Mouse (Mus musculus): ENCODE measurements around the gene Exoc4. TPM values are rescaled to one million over a fixed set of nuclear protein-coding genes. Genes with fewer than 3 reads are reported as not detected.
A peak's percentile ranks its signal among the peaks of the same experiment; 100 is the strongest.

Gene Exoc4
- polyA plus RNA-seq, 1 experiment from 2014 or later = 44.6 TPM

- no peaks in the 10 kb centered on the region for H3K36me3 ChIP-seq (ENCODE audit: control insufficient read depth, insufficient read depth, low read length)
- no peak overlapping the region for H3K4me2 ChIP-seq (replicated peaks; ENCODE audit: low read depth, low read length)
- H3K27ac ChIP-seq (ENCODE audit: low read depth, low read length) = no peak overlapping the region
- H3K9me3 ChIP-seq (ENCODE audit: control insufficient read depth, low read length) = no peaks in the 10 kb centered on the region
- DNase-seq (ENCODE audit: low spot score) (peak; percentile 82), ATAC-seq (ENCODE audit: low FRiP score) (peak; percentile 59; the same call in 1 of the 2 replicates)
- H3K4me3 ChIP-seq (ENCODE audit: low read depth, low read length) = no peak overlapping the region
- H3K9ac ChIP-seq (ENCODE audit: low read depth, low read length) = no peak overlapping the region
- H3K4me1 ChIP-seq (replicated peaks; ENCODE audit: control insufficient read depth, insufficient read depth, low read length) = 0 out of 2 replicates have a peak, but pooled peaks cover 2% of the 10 kb centered on the region
- WGBS = 31% methylated on average over 13 of the region's 13 CpGs
- no peaks in the 10 kb centered on the region for H3K27me3 ChIP-seq (ENCODE audit: control insufficient read depth, insufficient read depth, low read length)
Observed at GRCm38 (mm10) chr6:33929342-33930086, 680.6 kb downstream of the Exoc4 start.

- 0 out of 2 replicates have a peak, but pooled peaks cover 2% of the 10 kb centered on the region for H3K4me1 ChIP-seq (replicated peaks; ENCODE audit: control insufficient read depth, insufficient read depth, low read length)
- no peak overlapping the region for H3K4me2 ChIP-seq (replicated peaks; ENCODE audit: low read depth, low read length)
- no peaks in the 10 kb centered on the region for H3K27me3 ChIP-seq (ENCODE audit: control insufficient read depth, insufficient read depth, low read length)
- WGBS = 84% methylated on average over 8 of the region's 8 CpGs
- DNase-seq (ENCODE audit: low spot score) (no peak), ATAC-seq (ENCODE audit: low FRiP score) (no peak)
- no peak overlapping the region for H3K27ac ChIP-seq (ENCODE audit: low read depth, low read length)
- no peak overlapping the region for H3K9ac ChIP-seq (ENCODE audit: low read depth, low read length)
- no peak overlapping the region for H3K4me3 ChIP-seq (ENCODE audit: low read depth, low read length)
- H3K9me3 ChIP-seq (ENCODE audit: control insufficient read depth, low read length) = no peaks in the 10 kb centered on the region
- H3K36me3 ChIP-seq (ENCODE audit: control insufficient read depth, insufficient read depth, low read length) = no peaks in the 10 kb centered on the region
Observed at GRCm38 (mm10) chr6:33930087-33930945, 681.4 kb downstream of the Exoc4 start.

- Histone ChIP-seq H3K4me3 (ENCODE audit: low read depth, low read length) (no peak overlapping the region), H3K36me3 (ENCODE audit: control insufficient read depth, insufficient read depth, low read length) (no peaks in the 10 kb centered on the region), H3K9me3 (ENCODE audit: control insufficient read depth, low read length) (no peaks in the 10 kb centered on the region), H3K9ac (ENCODE audit: low read depth, low read length) (no peak overlapping the region), H3K4me2 (replicated peaks; ENCODE audit: low read depth, low read length) (no peak overlapping the region), H3K27ac (ENCODE audit: low read depth, low read length) (no peak overlapping the region), H3K4me1 (replicated peaks; ENCODE audit: control insufficient read depth, insufficient read depth, low read length) (no peaks in the 10 kb centered on the region), H3K27me3 (ENCODE audit: control insufficient read depth, insufficient read depth, low read length) (no peaks in the 10 kb centered on the region)
- ATAC-seq (ENCODE audit: low FRiP score) (no peak), DNase-seq (ENCODE audit: low spot score) (no peak)
- 92% methylated on average over 4 of the region's 4 CpGs for WGBS
Observed at GRCm38 (mm10) chr6:33937906-33938305, 689.0 kb downstream of the Exoc4 start.

GRCm38 (mm10) chr6:33939169-33939568 is 690.3 kb downstream of the Exoc4 start:
- 88% methylated on average over 5 of the region's 5 CpGs for WGBS
- H3K4me1 ChIP-seq (replicated peaks; ENCODE audit: control insufficient read depth, insufficient read depth, low read length) = no peaks in the 10 kb centered on the region
- H3K9ac ChIP-seq (ENCODE audit: low read depth, low read length) = no peak overlapping the region
- no peaks in the 10 kb centered on the region for H3K36me3 ChIP-seq (ENCODE audit: control insufficient read depth, insufficient read depth, low read length)
- no peaks in the 10 kb centered on the region for H3K9me3 ChIP-seq (ENCODE audit: control insufficient read depth, low read length)
- no peak overlapping the region for H3K4me2 ChIP-seq (replicated peaks; ENCODE audit: low read depth, low read length)
- no peak overlapping the region for H3K27ac ChIP-seq (ENCODE audit: low read depth, low read length)
- ATAC-seq (ENCODE audit: low FRiP score) (no peak), DNase-seq (ENCODE audit: low spot score) (no peak)
- H3K27me3 ChIP-seq (ENCODE audit: control insufficient read depth, insufficient read depth, low read length) = no peaks in the 10 kb centered on the region
- no peak overlapping the region for H3K4me3 ChIP-seq (ENCODE audit: low read depth, low read length)

- H3K9ac ChIP-seq (ENCODE audit: low read depth, low read length) = no peak overlapping the region
- no peaks in the 10 kb centered on the region for H3K4me1 ChIP-seq (replicated peaks; ENCODE audit: control insufficient read depth, insufficient read depth, low read length)
- H3K27ac ChIP-seq (ENCODE audit: low read depth, low read length) = no peak overlapping the region
- H3K36me3 ChIP-seq (ENCODE audit: control insufficient read depth, insufficient read depth, low read length) = no peaks in the 10 kb centered on the region
- DNase-seq (ENCODE audit: low spot score) (no peak), ATAC-seq (ENCODE audit: low FRiP score) (no peak)
- WGBS = 69% methylated on average over 2 of the region's 2 CpGs
- no peak overlapping the region for H3K4me2 ChIP-seq (replicated peaks; ENCODE audit: low read depth, low read length)
- H3K27me3 ChIP-seq (ENCODE audit: control insufficient read depth, insufficient read depth, low read length) = no peaks in the 10 kb centered on the region
- H3K9me3 ChIP-seq (ENCODE audit: control insufficient read depth, low read length) = no peaks in the 10 kb centered on the region
- no peak overlapping the region for H3K4me3 ChIP-seq (ENCODE audit: low read depth, low read length)
Observed at GRCm38 (mm10) chr6:33946911-33947489, 698.1 kb downstream of the Exoc4 start.

- Histone ChIP-seq H3K27ac (ENCODE audit: low read depth, low read length) (no peak overlapping the region), H3K9ac (ENCODE audit: low read depth, low read length) (no peak overlapping the region), H3K36me3 (ENCODE audit: control insufficient read depth, insufficient read depth, low read length) (no peaks in the 10 kb centered on the region), H3K9me3 (ENCODE audit: control insufficient read depth, low read length) (no peaks in the 10 kb centered on the region), H3K4me1 (replicated peaks; ENCODE audit: control insufficient read depth, insufficient read depth, low read length) (no peaks in the 10 kb centered on the region), H3K27me3 (ENCODE audit: control insufficient read depth, insufficient read depth, low read length) (no peaks in the 10 kb centered on the region), H3K4me2 (replicated peaks; ENCODE audit: low read depth, low read length) (no peak overlapping the region), H3K4me3 (ENCODE audit: low read depth, low read length) (no peak overlapping the region)
- WGBS = 91% methylated on average over 2 of the region's 2 CpGs
- DNase-seq (ENCODE audit: low spot score) (no peak), ATAC-seq (ENCODE audit: low FRiP score) (no peak)
Observed at GRCm38 (mm10) chr6:33950113-33950512, 701.2 kb downstream of the Exoc4 start.

- DNase-seq (ENCODE audit: low spot score) = no peak
- Histone ChIP-seq H3K36me3 (ENCODE audit: control insufficient read depth, insufficient read depth, low read length) (no peaks in the 10 kb centered on the region), H3K27ac (ENCODE audit: low read depth, low read length) (no peak overlapping the region), H3K4me1 (replicated peaks; ENCODE audit: control insufficient read depth, insufficient read depth, low read length) (no peaks in the 10 kb centered on the region), H3K4me2 (replicated peaks; ENCODE audit: low read depth, low read length) (no peak overlapping the region), H3K9ac (ENCODE audit: low read depth, low read length) (no peak overlapping the region), H3K4me3 (ENCODE audit: low read depth, low read length) (no peak overlapping the region), H3K27me3 (ENCODE audit: control insufficient read depth, insufficient read depth, low read length) (no peaks in the 10 kb centered on the region), H3K9me3 (ENCODE audit: control insufficient read depth, low read length) (no peaks in the 10 kb centered on the region)
- 85% methylated on average over 7 of the region's 7 CpGs for WGBS
- ATAC-seq (ENCODE audit: low FRiP score) = no peak
Observed at GRCm38 (mm10) chr6:33955469-33955868, 706.6 kb downstream of the Exoc4 start.

- Histone ChIP-seq H3K36me3 (ENCODE audit: control insufficient read depth, insufficient read depth, low read length) (no peaks in the 10 kb centered on the region), H3K4me3 (ENCODE audit: low read depth, low read length) (no peak overlapping the region), H3K4me1 (replicated peaks; ENCODE audit: control insufficient read depth, insufficient read depth, low read length) (no peaks in the 10 kb centered on the region), H3K4me2 (replicated peaks; ENCODE audit: low read depth, low read length) (no peak overlapping the region), H3K27ac (ENCODE audit: low read depth, low read length) (no peak overlapping the region), H3K9me3 (ENCODE audit: control insufficient read depth, low read length) (no peaks in the 10 kb centered on the region), H3K27me3 (ENCODE audit: control insufficient read depth, insufficient read depth, low read length) (no peaks in the 10 kb centered on the region), H3K9ac (ENCODE audit: low read depth, low read length) (no peak overlapping the region)
- 88% methylated on average over 3 of the region's 3 CpGs for WGBS
- ATAC-seq (ENCODE audit: low FRiP score) = no peak
- DNase-seq (ENCODE audit: low spot score) = no peak
Observed at GRCm38 (mm10) chr6:33958281-33958680, 709.4 kb downstream of the Exoc4 start.

Measured in hindbrain, embryonic 11.5 days (tissue).